Comparison of ENCODE assay signal across 9 mouse cellular contexts in the genomic region with DNA sequence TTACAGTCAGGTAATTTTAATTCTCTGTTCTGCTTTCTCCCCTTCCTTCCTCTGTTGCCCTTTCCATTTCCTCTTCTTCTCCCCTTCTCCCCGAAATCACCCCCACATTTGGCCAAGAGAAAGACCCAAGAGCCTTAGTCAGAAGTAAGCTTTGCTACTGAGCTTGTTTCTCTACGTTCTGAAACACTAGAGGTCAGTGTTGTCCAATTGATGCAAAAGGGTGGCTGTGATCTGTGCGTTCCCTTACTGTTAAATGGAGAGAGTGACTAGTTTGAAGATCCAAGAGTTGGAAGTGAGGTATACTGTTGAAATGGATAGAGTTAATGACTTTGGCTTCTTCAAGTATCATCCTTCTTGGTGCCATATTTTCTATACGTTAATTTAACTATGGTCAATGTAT. TPM values are rescaled to one million over a fixed set of nuclear protein-coding genes. Genes with fewer than 3 reads are reported as not detected.
DNase-seq lines count a peak whose midpoint lies in the region; ATAC-seq and TF ChIP-seq lines count a peak whose summit lies in the region.
"Had no signal": no experiment of that assay in that cellular context is flagged by ENCODE, and none has a peak within 500 bp of the region (broad histone marks: within the 10 kb centered on the region; RNA-seq: fewer than 3 reads in every experiment).

No protein-coding gene starts in this region.

- ATAC-seq in stomach, postnatal 0 days (ENCODE audit: low FRiP score, low TSS enrichment) = no peak

- H3K4me2 ChIP-seq in stomach, postnatal 0 days (replicated peaks; ENCODE audit: low read depth) = no peak overlapping the region
- H3K4me2 ChIP-seq: embryonic facial prominence, embryonic 13.5 days had no signal

- WGBS in stomach, postnatal 0 days = 15% methylated on average over 4 of the region's 4 CpGs

- peak; percentile 1 to 3 for DNase-seq in cerebellum, adult 18-20 months
- DNase-seq in cerebellum, adult 9-11 months = no peak
- peak; percentile 40 for DNase-seq in right cerebral cortex, adult 18-20 months
- DNase-seq in right cerebral cortex, postnatal 14 days = no peak
- peak; percentile 32 to 76 for DNase-seq in layer of hippocampus, adult 18-20 months (ENCODE audit: low spot score in 2 of 2)
- no peak for DNase-seq in stomach, postnatal 0 days (ENCODE audit: low spot score)
- DNase-seq in heart, postnatal 36 days = no peak
- DNase-seq in heart, adult 18-20 months = no peak

- TF ChIP-seq CTCF in stomach, postnatal 0 days (IDR thresholded peaks at IDR 0.05; ENCODE audit: low read depth) = peak; percentile 72

- H3K36me3 ChIP-seq in stomach, postnatal 0 days (ENCODE audit: control insufficient read depth, insufficient read depth, low read length) = no peaks in the 10 kb centered on the region
- H3K36me3 ChIP-seq: embryonic facial prominence, embryonic 13.5 days had no signal

- TF ChIP-seq EP300 in stomach, postnatal 0 days (optimal IDR thresholded peaks at IDR 0.05) = no peak

- no peaks in the 10 kb centered on the region for H3K9me3 ChIP-seq in stomach, postnatal 0 days (ENCODE audit: control insufficient read depth, low read length)
- H3K9me3 ChIP-seq: embryonic facial prominence, embryonic 13.5 days had no signal

- no peaks in the 10 kb centered on the region for H3K27me3 ChIP-seq in stomach, postnatal 0 days (ENCODE audit: control insufficient read depth, insufficient read depth, low read length)
- H3K27me3 ChIP-seq: embryonic facial prominence, embryonic 13.5 days had no signal

- H3K4me3 ChIP-seq in stomach, postnatal 0 days (ENCODE audit: low read depth, low read length) = no peak overlapping the region
- H3K4me3 ChIP-seq: embryonic facial prominence, embryonic 13.5 days had no signal

- no peak overlapping the region for H3K9ac ChIP-seq in stomach, postnatal 0 days (ENCODE audit: low read length)
- H3K9ac ChIP-seq: embryonic facial prominence, embryonic 13.5 days had no signal

- no peaks in the 10 kb centered on the region for H3K4me1 ChIP-seq in stomach, postnatal 0 days (replicated peaks; ENCODE audit: control insufficient read depth, insufficient read depth)
- H3K4me1 ChIP-seq: embryonic facial prominence, embryonic 13.5 days had no signal

- intact Hi-C loops in heart, postnatal 36 days (cut with DNase I) = no loop called here

- no peak overlapping the region for H3K27ac ChIP-seq in stomach, postnatal 0 days (replicated peaks)
- H3K27ac ChIP-seq: embryonic facial prominence, embryonic 13.5 days had no signal

RNA-seq across cellular contexts. Expression of gene Cntnap5c, which starts 1.5 kb away (rescaled TPM):
- total RNA-seq in layer of hippocampus, adult 18-20 months (2021) = 10 to 100 TPM; 17.8 to 23.5 TPM
- not detected in 2 replicates for polyA plus RNA-seq in stomach, postnatal 0 days (2015; fragmentation: Nextera tagmentation; extraction: Ambion mirVana)
- not detected for total RNA-seq in heart, postnatal 36 days (2021)
- not detected for total RNA-seq in heart, adult 18-20 months (2021)
- polyA plus RNA-seq: embryonic facial prominence, embryonic 13.5 days had no signal

RNA-seq across cellular contexts. Expression of gene Gm21834, which starts 28.9 kb away (rescaled TPM):
- total RNA-seq in layer of hippocampus, adult 18-20 months (2021) = not detected
- polyA plus RNA-seq in stomach, postnatal 0 days (2015; fragmentation: Nextera tagmentation; extraction: Ambion mirVana) = not detected in 2 replicates
- total RNA-seq in heart, postnatal 36 days (2021) = not detected
- not detected for total RNA-seq in heart, adult 18-20 months (2021)
- polyA plus RNA-seq: embryonic facial prominence, embryonic 13.5 days had no signal

Comparison
In these comparisons a context has a peak if more than half of its experiments do, and no peak if none do; other contexts are left out.
1. DNase-seq: peak in cerebellum, adult 18-20 months (2 of 2), right cerebral cortex, adult 18-20 months (single experiment) and layer of hippocampus, adult 18-20 months (2 of 2); none in cerebellum, adult 9-11 months (single experiment), right cerebral cortex, postnatal 14 days (single experiment), stomach, postnatal 0 days (single experiment), heart, postnatal 36 days (0 of 2) and heart, adult 18-20 months (0 of 2).
2. RNA of gene Cntnap5c, which starts 1.5 kb away (total RNA-seq): 17.8 to 23.5 TPM in layer of hippocampus, adult 18-20 months; not detected in heart, postnatal 36 days and not detected in heart, adult 18-20 months; every median in the first group is over 10 times any median in the second.